Mouse (Mus musculus) small intestine, adult 2 months (tissue): ENCODE data around the gene Cacna1d. TPM values are rescaled to one million over a fixed set of nuclear protein-coding genes. Genes with fewer than 3 reads are reported as not detected.
A peak's percentile ranks its signal among the peaks of the same experiment; 100 is the strongest.

ENCODE experiments used
- H3K27ac ChIP-seq: fragments of 200-500 bp; 2 replicates; pipeline ENCODE4 v1.5.1; 2012; ENCODE audit warnings: low read depth, low read length, control low read depth, inconsistent platforms; ENCODE audit not compliant: insufficient read depth
- H3K27me3 ChIP-seq: fragments of 200-500 bp; 2 replicates; pipeline ENCODE4 v1.6.1; 2012; ENCODE audit warnings: mild to moderate bottlenecking, moderate library complexity, low read length, inconsistent platforms; ENCODE audit not compliant: control insufficient read depth, insufficient read depth
- H3K36me3 ChIP-seq: fragments of 200-500 bp; 2 replicates; pipeline ENCODE4 v1.6.1; 2012; ENCODE audit warnings: mild to moderate bottlenecking, low read length, control low read depth, inconsistent platforms; ENCODE audit not compliant: control insufficient read depth, insufficient read depth
- H3K4me1 ChIP-seq: fragments of 200-500 bp; 2 replicates; pipeline ENCODE4 v1.6.1; 2012; ENCODE audit warnings: low read length, inconsistent platforms, mixed read lengths; ENCODE audit not compliant: control insufficient read depth, insufficient read depth, insufficient read length
- H3K4me3 ChIP-seq: fragments of 200-500 bp; 2 replicates; pipeline ENCODE4 v1.5.1; 2012; ENCODE audit warnings: low read depth, mild to moderate bottlenecking, control low read depth, inconsistent platforms, low read length, moderate library complexity
- CTCF ChIP-seq: fragments of 200-500 bp; IDR thresholded peaks from 2 replicates; pipeline ENCODE4 v1.5.1; 2012; ENCODE audit warnings: low read depth, mild to moderate bottlenecking, control low read depth, inconsistent platforms, low read length, moderate library complexity, mixed read lengths; ENCODE audit not compliant: insufficient replicate concordance, insufficient read length; ENCODE audit errors: extremely low read depth
- POLR2A ChIP-seq: fragments of 200-500 bp; IDR thresholded peaks from 2 replicates; pipeline ENCODE4 v1.6.1; 2012; ENCODE audit warnings: low read depth, mild to moderate bottlenecking, control low read depth, inconsistent platforms, low read length, moderate library complexity
- WGBS: fragments of 180-500 bp; shearing (Covaris S2); methylation state at CpG from one replicate; pipeline ENCODE4 v1.1.7; 2018; 5-methylcytosine and 5-hydroxymethylcytosine counted together
- polyA plus RNA-seq: library from polyadenylated mRNA; depleted of rRNA; stranded (reverse); fragments of >200 nt; gene quantifications from 2 replicates; pipeline ENCODE4 v1.2.3, GENCODE M21; 2012

The Cacna1d gene
- polyA plus RNA-seq, 1 experiment: 2.3 TPM

GRCm38 (mm10) chr14:30019792-30020575 lies 471.3 kb downstream of the Cacna1d start:
- peaks cover 34% of the 10 kb centered on the region for H3K4me1 ChIP-seq
- peaks cover 14% of the 10 kb centered on the region for H3K36me3 ChIP-seq
- no peak for TF ChIP-seq CTCF
- no peak for TF ChIP-seq POLR2A
- WGBS: 67% methylated on average over 9 of the region's 9 CpGs
- no peak overlapping the region for H3K4me3 ChIP-seq
- H3K27ac ChIP-seq: no peak overlapping the region
- no peaks in the 10 kb centered on the region for H3K27me3 ChIP-seq

DNA sequence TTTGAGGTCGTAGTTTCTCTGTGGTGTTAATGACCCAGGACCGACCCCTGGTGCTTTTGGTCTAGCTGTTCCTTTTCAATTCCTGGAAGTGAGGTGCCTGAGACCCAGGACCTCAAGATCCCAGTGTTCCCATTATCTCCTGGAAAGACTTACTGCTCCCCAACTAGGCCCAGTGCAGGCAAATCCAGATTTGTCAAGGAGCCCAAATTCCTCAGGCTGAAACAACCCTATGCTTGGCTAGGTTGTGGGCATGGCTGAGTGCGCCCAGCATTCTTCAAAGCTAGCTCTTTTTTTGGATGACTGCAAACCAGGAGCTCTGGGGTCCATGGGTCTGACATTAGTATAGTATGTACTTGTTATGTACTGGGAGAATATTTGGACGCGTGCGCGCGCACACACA lies 471.9 kb downstream of the Cacna1d start:
- Histone ChIP-seq H3K4me1 (peaks cover 34% of the 10 kb centered on the region), H3K27ac (no peak overlapping the region), H3K36me3 (peaks cover 17% of the 10 kb centered on the region), H3K27me3 (no peaks in the 10 kb centered on the region), H3K4me3 (no peak overlapping the region)
- 96% methylated on average over 8 of the region's 8 CpGs for WGBS
- no peak for TF ChIP-seq CTCF
- no peak for TF ChIP-seq POLR2A

GRCm38 (mm10) chr14:30018846-30019245 lies 472.4 kb downstream of the Cacna1d start:
- 74% methylated on average over 6 of the region's 6 CpGs for WGBS
- peaks cover 19% of the 10 kb centered on the region for H3K36me3 ChIP-seq
- H3K27me3 ChIP-seq: no peaks in the 10 kb centered on the region
- H3K4me1 ChIP-seq: peaks cover 34% of the 10 kb centered on the region
- peak overlapping the region; percentile 81 for H3K27ac ChIP-seq
- TF ChIP-seq CTCF (no peak), POLR2A (no peak)
- no peak overlapping the region for H3K4me3 ChIP-seq

- peaks cover 19% of the 10 kb centered on the region for H3K36me3 ChIP-seq
- no peaks in the 10 kb centered on the region for H3K27me3 ChIP-seq
- H3K4me3 ChIP-seq: no peak overlapping the region
- H3K4me1 ChIP-seq: peaks cover 34% of the 10 kb centered on the region
- H3K27ac ChIP-seq: peak overlapping the region; percentile 81
- WGBS: 78% methylated on average over 4 of the region's 4 CpGs
- TF ChIP-seq POLR2A: no peak
- no peak for TF ChIP-seq CTCF
These were observed 472.8 kb downstream of the Cacna1d start for GRCm38 (mm10) chr14:30018463-30018801.

GRCm38 (mm10) chr14:30017794-30018462 lies 473.3 kb downstream of the Cacna1d start:
- TF ChIP-seq POLR2A (no peak), CTCF (no peak)
- WGBS: 39% methylated on average over 8 of the region's 8 CpGs
- no peak overlapping the region for H3K4me3 ChIP-seq
- H3K36me3 ChIP-seq: peaks cover 20% of the 10 kb centered on the region
- peaks cover 34% of the 10 kb centered on the region for H3K4me1 ChIP-seq
- peak overlapping the region; percentile 81 for H3K27ac ChIP-seq
- H3K27me3 ChIP-seq: no peaks in the 10 kb centered on the region

DNA sequence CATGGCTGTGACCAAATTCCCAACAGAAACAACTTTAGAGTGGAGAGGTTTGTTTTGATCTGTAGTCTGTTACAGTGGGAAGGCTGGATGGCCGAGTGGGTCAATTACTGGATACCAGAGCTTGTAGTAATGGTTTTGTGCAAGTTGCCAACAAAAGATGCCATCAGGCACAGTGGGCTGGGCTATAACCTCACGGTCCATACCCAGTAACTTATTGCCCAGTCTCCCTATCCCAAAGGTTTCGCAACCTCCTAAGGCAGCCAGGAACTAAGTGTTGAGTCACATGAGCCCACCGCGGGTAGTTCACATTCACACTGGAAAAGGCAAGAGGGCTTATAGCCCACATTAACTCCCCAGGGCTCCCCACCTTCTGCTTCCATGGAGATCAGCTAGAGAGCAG lies 474.6 kb downstream of the Cacna1d start:
- peaks cover 39% of the 10 kb centered on the region for H3K4me1 ChIP-seq
- no peak overlapping the region for H3K4me3 ChIP-seq
- no peak for TF ChIP-seq CTCF
- no peaks in the 10 kb centered on the region for H3K27me3 ChIP-seq
- peak overlapping the region; percentile 21; the same call in 1 of the 2 replicates for H3K27ac ChIP-seq
- peaks cover 16% of the 10 kb centered on the region for H3K36me3 ChIP-seq
- WGBS: 59% methylated on average over 5 of the region's 5 CpGs

DNA sequence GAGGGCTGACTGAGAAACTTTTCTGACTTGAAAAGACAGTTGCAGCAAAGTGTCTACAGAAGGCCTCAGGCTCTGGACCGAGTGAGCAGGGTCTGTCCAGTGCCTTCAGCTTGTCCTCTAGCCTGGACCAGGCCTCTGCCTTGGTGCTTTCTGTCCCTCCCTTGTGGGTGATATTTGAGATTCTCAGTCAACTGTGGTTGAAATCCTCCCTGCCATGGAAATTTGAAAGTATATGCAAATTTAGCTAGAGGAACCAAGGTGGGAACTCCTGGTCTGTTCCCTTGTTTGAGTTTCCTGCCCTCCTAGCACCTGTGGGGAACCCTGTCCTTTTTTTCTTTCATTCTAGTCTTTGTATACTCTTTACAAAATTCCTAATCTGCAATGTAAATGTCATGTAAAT lies 476.2 kb downstream of the Cacna1d start:
- Histone ChIP-seq H3K4me1 (peaks cover 45% of the 10 kb centered on the region), H3K4me3 (no peak overlapping the region), H3K36me3 (peaks cover 11% of the 10 kb centered on the region), H3K27ac (no peak overlapping the region), H3K27me3 (no peaks in the 10 kb centered on the region)
- WGBS: 84% methylated on average over 1 of the region's 1 CpGs
- TF ChIP-seq POLR2A: no peak
- no peak for TF ChIP-seq CTCF
